Mouse (Mus musculus) forebrain, embryonic 14.5 days (tissue): Measurements from ENCODE around the gene 1700102P08Rik. TPM values are rescaled to one million over a fixed set of nuclear protein-coding genes. Genes with fewer than 3 reads are reported as not detected.
A peak's percentile ranks its signal among the peaks of the same experiment; 100 is the strongest.

Source experiments
- ATAC-seq: fragments of 200-750 bp; cut with Nextera tagmentation; 2 replicates; pipeline ENCODE4 v1.8.0; 2017; ENCODE audit warnings: mild to moderate bottlenecking, moderate library complexity
- DNase-seq: peaks from one replicate; pipeline ENCODE4 v3.0.0-alpha.2; 2015; ENCODE audit warnings: low spot score
- H3K27ac ChIP-seq: fragments of 300-500 bp; sonication (generic); 2 replicates; pipeline ENCODE4 v1.5.1; 2014; ENCODE audit warnings: low read depth, mild to moderate bottlenecking, control low read depth, low read length, moderate library complexity
- H3K27me3 ChIP-seq: fragments of 300-500 bp; sonication (generic); replicated peaks from 2 replicates; pipeline ENCODE4 v1.6.1; 2014; ENCODE audit warnings: low read length, control low read depth, mixed read lengths; ENCODE audit not compliant: control insufficient read depth, insufficient read depth
- H3K36me3 ChIP-seq: fragments of 300-500 bp; sonication (generic); 2 replicates; pipeline ENCODE4 v1.6.1; 2014; ENCODE audit warnings: low read length, control low read depth; ENCODE audit not compliant: control insufficient read depth, insufficient read depth
- H3K4me1 ChIP-seq: fragments of 300-500 bp; sonication (generic); 2 replicates; pipeline ENCODE4 v1.6.1; 2014; ENCODE audit warnings: antibody characterized with exemption, low read length, control low read depth; ENCODE audit not compliant: control insufficient read depth, insufficient read depth
- H3K4me2 ChIP-seq: fragments of 300-500 bp; sonication (generic); 2 replicates; pipeline ENCODE4 v1.6.1; 2014; ENCODE audit warnings: mild to moderate bottlenecking, control low read depth, low read length
- H3K4me3 ChIP-seq: fragments of 300-500 bp; sonication (generic); 2 replicates; pipeline ENCODE4 v1.5.1; 2014; ENCODE audit warnings: low read depth, low read length, control low read depth
- H3K9ac ChIP-seq: fragments of 300-500 bp; sonication (generic); 2 replicates; pipeline ENCODE4 v1.6.1; 2014; ENCODE audit warnings: mild to moderate bottlenecking, low read length, control low read depth, moderate library complexity
- H3K9me3 ChIP-seq: fragments of 300-500 bp; sonication (generic); replicated peaks from 2 replicates; pipeline ENCODE4 v1.6.1; 2016; ENCODE audit warnings: low read length, control low read depth, mixed read lengths; ENCODE audit not compliant: control insufficient read depth
- WGBS: fragments of 180-500 bp; shearing (Covaris S2); extraction: QIAGEN DNeasy Blood & Tissue Kit; methylation state at CpG from one replicate; pipeline ENCODE4 v1.1.7; 2014; 5-methylcytosine and 5-hydroxymethylcytosine counted together
- polyA plus RNA-seq: library from polyadenylated mRNA; unstranded; fragments of >200 nt; fragmentation: Nextera tagmentation; extraction: Ambion mirVana; gene quantifications from 2 replicates; pipeline ENCODE4 v1.2.1, GENCODE M21; 2014

The 1700102P08Rik gene
- polyA plus RNA-seq, 1 experiment from 2014 or later, result 1.4 TPM

DNA sequence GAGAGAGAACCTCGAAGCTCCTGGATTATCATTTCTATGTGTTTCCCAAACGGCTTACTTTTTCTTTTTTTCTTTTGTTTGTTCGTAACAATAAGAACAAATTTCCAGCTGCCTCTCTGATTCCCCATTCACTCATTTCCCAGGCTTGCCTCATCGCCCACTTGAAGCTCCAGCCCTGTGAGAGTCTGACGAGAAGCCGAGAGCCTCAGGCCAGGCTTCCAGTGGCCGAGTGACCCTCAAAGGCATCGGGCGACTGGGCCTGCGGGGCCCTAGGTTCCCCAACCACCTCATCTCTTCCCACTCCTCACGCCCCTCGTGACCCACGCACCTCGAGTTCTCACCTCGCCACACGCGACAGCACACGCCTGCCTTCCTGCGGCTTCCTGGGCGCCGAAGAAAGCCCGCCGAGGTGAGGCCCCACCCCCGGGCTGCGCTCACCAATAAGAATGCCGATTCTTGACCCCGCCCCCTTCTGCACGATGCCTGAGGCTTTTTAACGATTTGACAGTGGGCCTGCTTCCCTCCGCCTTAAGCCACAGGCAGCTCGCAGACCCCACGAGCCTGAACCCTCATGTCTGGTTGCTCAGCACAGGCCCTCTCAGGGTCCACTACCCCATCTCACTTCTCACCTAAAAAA lies 38.9 kb downstream of the 1700102P08Rik start:
- H3K36me3 ChIP-seq, result no peaks in the 10 kb centered on the region
- no peaks in the 10 kb centered on the region for H3K27me3 ChIP-seq
- peak overlapping the region; percentile 38; the same call in 1 of the 2 replicates for H3K4me2 ChIP-seq
- H3K9ac ChIP-seq, result peak overlapping the region; percentile 21; the same call in 1 of the 2 replicates
- H3K9me3 ChIP-seq, result no peaks in the 10 kb centered on the region
- H3K27ac ChIP-seq, result no peak overlapping the region
- H3K4me3 ChIP-seq, result 0 out of 2 replicates have a peak overlapping the region, but pooled peaks have one; percentile 9
- no peaks in the 10 kb centered on the region for H3K4me1 ChIP-seq
- 61% methylated on average over 32 of the region's 32 CpGs for WGBS
- peak; percentile 44; the same call in 1 of the 2 replicates for ATAC-seq
- DNase-seq, result peak; percentile 58

GRCm38 (mm10) chr9:108436182-108436581 lies 43.6 kb downstream of the 1700102P08Rik start, which contains the start of gene BC048562:
Gene BC048562, plus strand, starts transcription at chr9:108436482.
- Histone ChIP-seq H3K27me3 (no peaks in the 10 kb centered on the region), H3K36me3 (no peaks in the 10 kb centered on the region), H3K9me3 (no peaks in the 10 kb centered on the region), H3K4me1 (no peaks in the 10 kb centered on the region), H3K4me3 (no peak within 1 kb of the TSS), H3K9ac (no peak within 1 kb of the TSS), H3K27ac (no peak within 1 kb of the TSS), H3K4me2 (no peak within 1 kb of the TSS)
- 58% methylated on average over 3 of the region's 3 CpGs for WGBS
- DNase-seq (no peak), ATAC-seq (no peak)

DNA sequence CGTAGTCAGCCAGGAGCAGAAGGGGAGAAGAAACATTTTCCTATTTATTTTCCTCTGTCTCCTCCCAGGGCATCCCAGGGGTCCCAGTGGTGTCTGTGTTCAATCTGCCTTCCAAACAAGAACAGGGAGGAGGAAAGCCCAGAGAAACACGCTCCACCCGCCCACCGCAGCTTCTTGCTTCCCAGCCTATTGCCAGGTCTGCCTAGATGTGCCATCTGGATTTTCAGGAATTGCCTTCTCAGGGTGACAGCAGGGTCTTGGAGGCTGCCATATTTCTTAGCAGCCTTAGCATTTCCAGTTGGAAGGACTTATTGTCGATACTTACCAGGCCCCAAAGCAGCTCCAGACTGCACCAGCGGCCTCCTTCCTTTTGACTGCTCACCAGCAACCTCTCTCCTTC lies 46.6 kb downstream of the 1700102P08Rik start:
- Histone ChIP-seq H3K4me1 (no peaks in the 10 kb centered on the region), H3K36me3 (no peaks in the 10 kb centered on the region), H3K4me2 (no peak overlapping the region), H3K27ac (no peak overlapping the region), H3K4me3 (no peak overlapping the region), H3K9me3 (no peaks in the 10 kb centered on the region), H3K9ac (no peak overlapping the region), H3K27me3 (no peaks in the 10 kb centered on the region)
- WGBS, result 80% methylated on average over 6 of the region's 6 CpGs
- DNase-seq (peak; percentile 60), ATAC-seq (no peak)

DNA sequence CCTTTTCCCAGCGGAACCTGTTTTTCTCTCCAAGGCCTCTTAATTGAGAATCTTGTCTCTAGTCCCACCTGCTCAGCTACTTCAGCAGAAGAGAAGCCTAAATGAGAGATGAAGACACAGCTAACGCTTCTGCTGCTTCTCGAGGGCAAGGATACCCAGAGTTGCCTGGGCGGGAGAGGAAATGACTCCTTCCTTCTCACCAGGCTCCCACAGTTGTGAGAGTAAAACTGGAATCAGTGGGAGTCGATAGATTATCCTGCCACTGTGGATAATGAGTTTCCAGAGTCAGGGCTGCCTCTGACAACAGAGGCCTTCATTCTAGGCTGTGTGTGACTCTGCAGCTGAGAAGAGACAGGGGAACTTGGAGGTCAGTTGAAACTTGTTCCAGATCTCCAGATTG lies 47.9 kb downstream of the 1700102P08Rik start:
- WGBS, result 79% methylated on average over 5 of the region's 5 CpGs
- Histone ChIP-seq H3K36me3 (no peaks in the 10 kb centered on the region), H3K4me3 (no peak overlapping the region), H3K9me3 (no peaks in the 10 kb centered on the region), H3K27me3 (no peaks in the 10 kb centered on the region), H3K9ac (no peak overlapping the region), H3K4me1 (no peaks in the 10 kb centered on the region), H3K27ac (no peak overlapping the region), H3K4me2 (no peak overlapping the region)
- no peak for ATAC-seq
- no peak for DNase-seq

GRCm38 (mm10) chr9:108441236-108441919 lies 48.8 kb downstream of the 1700102P08Rik start:
- ATAC-seq (peak; percentile 65; the same call in 1 of the 2 replicates), DNase-seq (peak; percentile 81)
- no peak overlapping the region for H3K4me3 ChIP-seq
- no peaks in the 10 kb centered on the region for H3K9me3 ChIP-seq
- H3K36me3 ChIP-seq, result no peaks in the 10 kb centered on the region
- WGBS, result 79% methylated on average over 11 of the region's 11 CpGs
- H3K4me1 ChIP-seq, result no peaks in the 10 kb centered on the region
- no peaks in the 10 kb centered on the region for H3K27me3 ChIP-seq
- no peak overlapping the region for H3K9ac ChIP-seq
- no peak overlapping the region for H3K4me2 ChIP-seq
- no peak overlapping the region for H3K27ac ChIP-seq

GRCm38 (mm10) chr9:108445125-108445524 lies 52.5 kb downstream of the 1700102P08Rik start:
- no peak overlapping the region for H3K4me3 ChIP-seq
- ATAC-seq (no peak), DNase-seq (no peak)
- no peak overlapping the region for H3K27ac ChIP-seq
- H3K36me3 ChIP-seq, result peaks cover 19% of the 10 kb centered on the region
- peaks cover 9% of the 10 kb centered on the region for H3K4me1 ChIP-seq
- WGBS, result 77% methylated on average over 9 of the region's 9 CpGs
- no peaks in the 10 kb centered on the region for H3K9me3 ChIP-seq
- H3K9ac ChIP-seq, result no peak overlapping the region
- H3K27me3 ChIP-seq, result no peaks in the 10 kb centered on the region
- H3K4me2 ChIP-seq, result no peak overlapping the region

GRCm38 (mm10) chr9:108449860-108450259 lies 57.3 kb downstream of the 1700102P08Rik start:
- Histone ChIP-seq H3K4me1 (peaks cover 29% of the 10 kb centered on the region), H3K27ac (peak overlapping the region; percentile 90), H3K4me3 (peak overlapping the region; percentile 57), H3K27me3 (no peaks in the 10 kb centered on the region), H3K4me2 (peak overlapping the region; percentile 61), H3K36me3 (peaks cover 19% of the 10 kb centered on the region), H3K9ac (peak overlapping the region; percentile 52), H3K9me3 (no peaks in the 10 kb centered on the region)
- DNase-seq (peak; percentile 90), ATAC-seq (peak; percentile 56)
- 5% methylated on average over 4 of the region's 4 CpGs for WGBS

DNA sequence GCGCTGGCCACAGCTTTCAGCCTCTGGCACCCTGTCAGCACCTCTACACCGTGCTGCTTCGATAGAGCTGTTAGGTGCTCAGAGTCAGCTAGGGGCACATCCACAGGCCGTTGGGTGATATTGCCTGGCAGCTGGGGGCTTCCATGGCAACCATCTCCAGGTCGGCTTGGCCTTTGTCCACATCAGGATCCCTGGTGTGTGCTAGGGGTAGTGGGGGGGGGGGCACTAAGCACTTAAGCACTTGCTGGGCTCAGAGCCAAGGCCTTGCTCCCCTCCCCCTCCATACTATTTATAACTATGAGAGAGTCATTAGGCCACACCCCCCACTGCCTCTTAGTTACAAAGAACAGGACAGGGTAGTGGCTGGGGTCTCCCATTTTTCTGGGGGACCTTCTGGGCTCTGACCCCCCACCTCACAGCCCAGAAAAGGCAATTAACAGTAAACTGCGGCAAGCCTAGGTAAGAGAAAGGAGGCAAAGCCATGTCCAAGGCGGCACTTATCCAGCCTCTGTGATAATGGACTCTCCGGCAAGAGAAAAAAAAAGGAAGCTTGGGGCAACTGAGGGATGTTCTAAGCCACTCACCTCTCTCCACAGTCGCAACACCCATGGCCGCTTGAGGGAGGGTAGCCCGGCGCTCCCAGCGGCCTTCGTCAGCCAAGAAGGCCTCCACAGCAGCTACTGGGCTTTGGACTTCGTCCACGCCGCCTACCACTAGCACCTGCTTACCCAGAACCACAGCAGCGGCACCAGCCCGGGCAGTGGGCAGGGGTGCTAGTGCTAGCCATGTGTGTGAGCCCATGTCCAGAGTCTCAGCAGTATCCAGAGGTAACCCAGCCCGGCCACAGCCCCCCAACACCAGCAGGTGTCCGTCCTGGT lies 57.9 kb downstream of the 1700102P08Rik start:
- peak overlapping the region; percentile 57 for H3K4me3 ChIP-seq
- WGBS, result 43% methylated on average over 21 of the region's 21 CpGs
- peak overlapping the region; percentile 90 for H3K27ac ChIP-seq
- no peaks in the 10 kb centered on the region for H3K27me3 ChIP-seq
- DNase-seq, result peak; percentile 87
- peak overlapping the region; percentile 61 for H3K4me2 ChIP-seq
- H3K9me3 ChIP-seq, result no peaks in the 10 kb centered on the region
- H3K4me1 ChIP-seq, result peaks cover 29% of the 10 kb centered on the region
- H3K36me3 ChIP-seq, result peaks cover 19% of the 10 kb centered on the region
- peak overlapping the region; percentile 70 for H3K9ac ChIP-seq
- ATAC-seq, result peak; percentile 44
